Mouse (Mus musculus): ENCODE data around the gene Stra6. TPM values are rescaled to one million over a fixed set of nuclear protein-coding genes. Genes with fewer than 3 reads are reported as not detected.

The Stra6 gene
- polyA plus RNA-seq, 1 experiment from 2014 or later, result 0.48 TPM

- Histone ChIP-seq H3K36me3 (ENCODE audit: control insufficient read depth, insufficient read depth) (no peaks in the 10 kb centered on the region), H3K4me3 (ENCODE audit: low read depth, low read length) (no peak overlapping the region), H3K27ac (ENCODE audit: low read depth, low read length) (no peak overlapping the region), H3K9ac (ENCODE audit: low read depth, low read length) (no peak overlapping the region), H3K27me3 (replicated peaks; ENCODE audit: control insufficient read depth, insufficient read depth, low read length) (no peaks in the 10 kb centered on the region; the same call in 1 of the 2 replicates), H3K4me2 (replicated peaks; ENCODE audit: low read depth) (no peak overlapping the region), H3K4me1 (replicated peaks; ENCODE audit: control insufficient read depth, insufficient read depth, low read length) (no peaks in the 10 kb centered on the region), H3K9me3 (ENCODE audit: control insufficient read depth) (no peaks in the 10 kb centered on the region)
- 35% methylated on average over 13 of the region's 13 CpGs for WGBS
- ATAC-seq, result no peak
- TF ChIP-seq CTCF (IDR thresholded peaks at IDR 0.05; ENCODE audit: low read depth), result no peak
These were observed 65.4 kb downstream of the Stra6 start for GRCm38 (mm10) chr9:58128926-58129413.

GRCm38 (mm10) chr9:58129508-58129907 lies 65.9 kb downstream of the Stra6 start:
- TF ChIP-seq CTCF (IDR thresholded peaks at IDR 0.05; ENCODE audit: low read depth), result no peak
- Histone ChIP-seq H3K4me2 (replicated peaks; ENCODE audit: low read depth) (no peak overlapping the region), H3K27me3 (replicated peaks; ENCODE audit: control insufficient read depth, insufficient read depth, low read length) (no peaks in the 10 kb centered on the region; the same call in 1 of the 2 replicates), H3K4me1 (replicated peaks; ENCODE audit: control insufficient read depth, insufficient read depth, low read length) (no peaks in the 10 kb centered on the region), H3K4me3 (ENCODE audit: low read depth, low read length) (no peak overlapping the region), H3K36me3 (ENCODE audit: control insufficient read depth, insufficient read depth) (no peaks in the 10 kb centered on the region), H3K9me3 (ENCODE audit: control insufficient read depth) (no peaks in the 10 kb centered on the region), H3K9ac (ENCODE audit: low read depth, low read length) (no peak overlapping the region), H3K27ac (ENCODE audit: low read depth, low read length) (no peak overlapping the region)
- no peak for ATAC-seq
- WGBS, result 52% methylated on average over 8 of the region's 8 CpGs

- Histone ChIP-seq H3K9me3 (ENCODE audit: control insufficient read depth) (no peaks in the 10 kb centered on the region), H3K4me3 (ENCODE audit: low read depth, low read length) (no peak overlapping the region), H3K4me2 (replicated peaks; ENCODE audit: low read depth) (no peak overlapping the region), H3K36me3 (ENCODE audit: control insufficient read depth, insufficient read depth) (no peaks in the 10 kb centered on the region), H3K9ac (ENCODE audit: low read depth, low read length) (no peak overlapping the region), H3K27me3 (replicated peaks; ENCODE audit: control insufficient read depth, insufficient read depth, low read length) (no peaks in the 10 kb centered on the region; the same call in 1 of the 2 replicates), H3K27ac (ENCODE audit: low read depth, low read length) (no peak overlapping the region), H3K4me1 (replicated peaks; ENCODE audit: control insufficient read depth, insufficient read depth, low read length) (no peaks in the 10 kb centered on the region; the same call in 1 of the 2 replicates)
- WGBS, result 54% methylated on average over 3 of the region's 3 CpGs
- ATAC-seq, result no peak
- TF ChIP-seq CTCF (IDR thresholded peaks at IDR 0.05; ENCODE audit: low read depth), result no peak
These were observed 67.3 kb downstream of the Stra6 start for GRCm38 (mm10) chr9:58130909-58131308.

GRCm38 (mm10) chr9:58131735-58132134 lies 68.1 kb downstream of the Stra6 start:
- H3K4me1 ChIP-seq (replicated peaks; ENCODE audit: control insufficient read depth, insufficient read depth, low read length), result no peaks in the 10 kb centered on the region; the same call in 1 of the 2 replicates
- no peak for ATAC-seq
- WGBS, result 71% methylated on average over 7 of the region's 7 CpGs

GRCm38 (mm10) chr9:58133893-58134884 lies 70.6 kb downstream of the Stra6 start:
- Histone ChIP-seq H3K36me3 (ENCODE audit: control insufficient read depth, insufficient read depth) (no peaks in the 10 kb centered on the region), H3K4me3 (ENCODE audit: low read depth, low read length) (no peak overlapping the region), H3K9ac (ENCODE audit: low read depth, low read length) (no peak overlapping the region), H3K4me1 (replicated peaks; ENCODE audit: control insufficient read depth, insufficient read depth, low read length) (no peaks in the 10 kb centered on the region; the same call in 1 of the 2 replicates), H3K27ac (ENCODE audit: low read depth, low read length) (no peak overlapping the region), H3K9me3 (ENCODE audit: control insufficient read depth) (no peaks in the 10 kb centered on the region), H3K27me3 (replicated peaks; ENCODE audit: control insufficient read depth, insufficient read depth, low read length) (no peaks in the 10 kb centered on the region; the same call in 1 of the 2 replicates), H3K4me2 (replicated peaks; ENCODE audit: low read depth) (no peak overlapping the region)
- no peak for ATAC-seq
- no peak for TF ChIP-seq CTCF (IDR thresholded peaks at IDR 0.05; ENCODE audit: low read depth)
- WGBS, result 27% methylated on average over 17 of the region's 17 CpGs

More at GRCm38 (mm10) chr9:58131735-58132134, 68.1 kb downstream of the Stra6 start:
- Histone ChIP-seq H3K27me3 (replicated peaks; ENCODE audit: control insufficient read depth, insufficient read depth, low read length) (no peaks in the 10 kb centered on the region; the same call in 1 of the 2 replicates), H3K27ac (ENCODE audit: low read depth, low read length) (no peak overlapping the region), H3K4me2 (replicated peaks; ENCODE audit: low read depth) (no peak overlapping the region), H3K9ac (ENCODE audit: low read depth, low read length) (no peak overlapping the region), H3K36me3 (ENCODE audit: control insufficient read depth, insufficient read depth) (no peaks in the 10 kb centered on the region), H3K9me3 (ENCODE audit: control insufficient read depth) (no peaks in the 10 kb centered on the region), H3K4me3 (ENCODE audit: low read depth, low read length) (no peak overlapping the region)
- TF ChIP-seq CTCF (IDR thresholded peaks at IDR 0.05; ENCODE audit: low read depth), result no peak

- no peak overlapping the region for H3K27ac ChIP-seq (ENCODE audit: low read depth, low read length)
- H3K36me3 ChIP-seq (ENCODE audit: control insufficient read depth, insufficient read depth), result no peaks in the 10 kb centered on the region
- H3K4me3 ChIP-seq (ENCODE audit: low read depth, low read length), result no peak overlapping the region
- no peak overlapping the region for H3K9ac ChIP-seq (ENCODE audit: low read depth, low read length)
- H3K4me2 ChIP-seq (replicated peaks; ENCODE audit: low read depth), result no peak overlapping the region
- WGBS, result 48% methylated on average over 7 of the region's 7 CpGs
- no peaks in the 10 kb centered on the region; the same call in 1 of the 2 replicates for H3K27me3 ChIP-seq (replicated peaks; ENCODE audit: control insufficient read depth, insufficient read depth, low read length)
- no peak for TF ChIP-seq CTCF (IDR thresholded peaks at IDR 0.05; ENCODE audit: low read depth)
- no peak for ATAC-seq
- no peaks in the 10 kb centered on the region; the same call in 1 of the 2 replicates for H3K4me1 ChIP-seq (replicated peaks; ENCODE audit: control insufficient read depth, insufficient read depth, low read length)
- H3K9me3 ChIP-seq (ENCODE audit: control insufficient read depth), result no peaks in the 10 kb centered on the region
These were observed 71.3 kb downstream of the Stra6 start for GRCm38 (mm10) chr9:58134906-58135305.
